Mouse (Mus musculus): ENCODE measurements around the gene Egr4. TPM values are rescaled to one million over a fixed set of nuclear protein-coding genes. Genes with fewer than 3 reads are reported as not detected.
A peak's percentile ranks its signal among the peaks of the same experiment; 100 is the strongest.

Egr4 gene
- polyA plus RNA-seq (2012) = not detected in 2 replicates

- TF ChIP-seq GATA1 (IDR thresholded peaks at IDR 0.05; ENCODE audit: low read length) = no peak
These were observed at the start of gene Egr4 for GRCm38 (mm10) chr6:85513531-85513910. Gene Egr4, minus strand, starts transcription at chr6:85513589.

- no peak for TF ChIP-seq GATA1 (IDR thresholded peaks at IDR 0.05; ENCODE audit: low read length)
These were observed 49.0 kb upstream of the Egr4 start for GRCm38 (mm10) chr6:85562374-85562773.

GRCm38 (mm10) chr6:85547642-85548041 is 34.3 kb upstream of the Egr4 start:
- no peak for TF ChIP-seq GATA1 (IDR thresholded peaks at IDR 0.05; ENCODE audit: low read length)

- no peak for TF ChIP-seq GATA1 (IDR thresholded peaks at IDR 0.05; ENCODE audit: low read length)
These were observed 31.0 kb upstream of the Egr4 start for GRCm38 (mm10) chr6:85544251-85544881.

GRCm38 (mm10) chr6:85543351-85544175 is 30.2 kb upstream of the Egr4 start:
- no peak for TF ChIP-seq GATA1 (IDR thresholded peaks at IDR 0.05; ENCODE audit: low read length)

- TF ChIP-seq GATA1 (IDR thresholded peaks at IDR 0.05; ENCODE audit: low read length) = no peak
These were observed 9.4 kb upstream of the Egr4 start for GRCm38 (mm10) chr6:85522825-85523224.

GRCm38 (mm10) chr6:85522026-85522425 is 8.6 kb upstream of the Egr4 start:
- TF ChIP-seq GATA1 (IDR thresholded peaks at IDR 0.05; ENCODE audit: low read length) = no peak

GRCm38 (mm10) chr6:85518091-85518693 is 4.8 kb upstream of the Egr4 start:
- TF ChIP-seq GATA1 (IDR thresholded peaks at IDR 0.05; ENCODE audit: low read length) = no peak

GRCm38 (mm10) chr6:85515941-85516340 is 2.6 kb upstream of the Egr4 start:
- no peak for TF ChIP-seq GATA1 (IDR thresholded peaks at IDR 0.05; ENCODE audit: low read length)

- TF ChIP-seq GATA1 (IDR thresholded peaks at IDR 0.05; ENCODE audit: low read length) = no peak
These were observed 535 bp downstream of the Egr4 start for GRCm38 (mm10) chr6:85512577-85513530.

- TF ChIP-seq GATA1 (IDR thresholded peaks at IDR 0.05; ENCODE audit: low read length) = no peak
These were observed 1.3 kb downstream of the Egr4 start for GRCm38 (mm10) chr6:85512056-85512440.

- no peak for TF ChIP-seq GATA1 (IDR thresholded peaks at IDR 0.05; ENCODE audit: low read length)
These were observed 1.9 kb downstream of the Egr4 start for GRCm38 (mm10) chr6:85511286-85512055.

GRCm38 (mm10) chr6:85510476-85510875 is 2.9 kb downstream of the Egr4 start:
- TF ChIP-seq GATA1 (IDR thresholded peaks at IDR 0.05; ENCODE audit: low read length) = no peak

- TF ChIP-seq GATA1 (IDR thresholded peaks at IDR 0.05; ENCODE audit: low read length) = no peak
These were observed 4.8 kb downstream of the Egr4 start for GRCm38 (mm10) chr6:85508602-85509001.

- peak; percentile 6 for TF ChIP-seq GATA1 (IDR thresholded peaks at IDR 0.05; ENCODE audit: low read length)
These were observed 8.5 kb downstream of the Egr4 start for GRCm38 (mm10) chr6:85504908-85505307.
